Mouse (Mus musculus) c-Kit-negative CD71-positive TER-119-positive erythroid progenitor cells, embryonic 14.5 days (primary cell): ENCODE data around the gene Gm21985.

Experiments used
- DNase-seq: peaks from one replicate; pipeline ENCODE4 v3.0.0-alpha.2; 2013; ENCODE audit warnings: low read depth, low spot score

Gm21985 gene

GRCm38 (mm10) chr2:112328069-112328777 is 62.1 kb downstream of the Gm21985 start:
- peak; percentile 20 for DNase-seq

- no peak for DNase-seq
These were observed 66.2 kb downstream of the Gm21985 start for GRCm38 (mm10) chr2:112332051-112332898.

GRCm38 (mm10) chr2:112337211-112337610 is 71.1 kb downstream of the Gm21985 start:
- no peak for DNase-seq

GRCm38 (mm10) chr2:112339736-112340135 is 73.6 kb downstream of the Gm21985 start:
- no peak for DNase-seq

GRCm38 (mm10) chr2:112341117-112341516 is 75.0 kb downstream of the Gm21985 start:
- DNase-seq: no peak

GRCm38 (mm10) chr2:112348246-112348645 is 82.1 kb downstream of the Gm21985 start:
- no peak for DNase-seq

- no peak for DNase-seq
These were observed 87.8 kb downstream of the Gm21985 start for GRCm38 (mm10) chr2:112353685-112354455.

- no peak for DNase-seq
These were observed 93.5 kb downstream of the Gm21985 start for GRCm38 (mm10) chr2:112359611-112360010.

GRCm38 (mm10) chr2:112360012-112360780 is 94.1 kb downstream of the Gm21985 start:
- DNase-seq: no peak

GRCm38 (mm10) chr2:112360781-112361169 is 94.7 kb downstream of the Gm21985 start:
- DNase-seq: no peak

GRCm38 (mm10) chr2:112367222-112367621 is 101.1 kb downstream of the Gm21985 start:
- DNase-seq: no peak

GRCm38 (mm10) chr2:112367726-112368673 is 101.9 kb downstream of the Gm21985 start, which contains the start of gene Emc4:
Emc4 (minus strand) TSS chr2:112368027.
- peak; percentile 74 for DNase-seq

GRCm38 (mm10) chr2:112369941-112370340 is 103.8 kb downstream of the Gm21985 start:
- no peak for DNase-seq

- no peak for DNase-seq
These were observed 107.0 kb downstream of the Gm21985 start for GRCm38 (mm10) chr2:112373141-112373540.

- DNase-seq: no peak
These were observed 108.5 kb downstream of the Gm21985 start for GRCm38 (mm10) chr2:112374610-112375009.

- peak; percentile 91 for DNase-seq
These were observed 113.1 kb downstream of the Gm21985 start, which contains the start of gene Katnbl1 for GRCm38 (mm10) chr2:112378973-112379898. Katnbl1 (plus strand) TSS chr2:112379211.

GRCm38 (mm10) chr2:112380131-112380530 is 114.0 kb downstream of the Gm21985 start:
- DNase-seq: peak; percentile 8

- DNase-seq: no peak
These were observed 115.1 kb downstream of the Gm21985 start for GRCm38 (mm10) chr2:112381219-112381618.

GRCm38 (mm10) chr2:112390843-112391242 is 124.7 kb downstream of the Gm21985 start:
- no peak for DNase-seq
